Mouse (Mus musculus): ENCODE measurements at regions not wholly inside any gene's neighbourhood (a gene's known extent, or its start where the extent isn't known, plus 50 kb on each side); places are given as distances from the start of the nearest gene placed in this dataset.
A peak's percentile ranks its signal among the peaks of the same experiment; 100 is the strongest.

DNA sequence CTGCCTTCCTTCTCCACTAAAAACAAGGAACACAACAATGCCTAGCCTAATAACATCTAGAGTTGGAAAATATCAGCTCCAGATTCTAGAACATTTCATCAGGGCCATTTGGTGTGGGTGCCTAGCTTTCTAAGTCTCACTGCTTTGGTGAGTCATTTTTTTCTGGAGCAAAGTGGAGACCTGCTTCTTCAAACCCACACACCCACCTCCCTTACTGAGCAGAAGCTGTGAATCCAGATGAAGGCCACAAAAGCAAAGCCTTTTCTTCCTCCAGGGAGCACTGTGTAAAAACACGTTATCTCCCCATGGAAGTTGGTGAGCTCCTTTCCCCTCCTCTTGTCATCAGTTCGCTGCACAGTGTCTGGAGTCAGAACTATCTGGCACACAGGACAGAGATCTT, 294.1 kb downstream of the Mex3b start:
- peak in 1 of 2 experiments; percentile 45 for DNase-seq (ENCODE audit: low spot score in 2 of 2)

DNA sequence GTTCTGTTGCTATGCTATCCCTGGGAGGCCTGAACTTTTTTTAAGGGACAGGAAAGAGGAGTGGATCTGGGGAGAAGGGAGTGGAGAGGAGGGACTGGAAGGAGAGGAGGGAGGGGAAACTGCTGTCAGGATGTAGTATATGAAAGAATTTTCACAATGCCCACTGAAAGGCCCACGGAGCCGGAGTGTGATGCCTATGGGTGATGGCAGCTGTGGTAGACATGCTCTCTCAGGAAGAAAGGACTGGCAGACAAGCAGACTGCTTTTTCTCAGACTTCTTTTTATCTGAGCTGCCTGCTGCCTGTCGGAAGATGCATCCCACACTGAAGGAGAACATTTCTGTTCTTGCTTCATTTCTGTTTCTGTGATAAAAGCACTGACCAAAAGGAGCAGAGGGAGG, 295.7 kb downstream of the Mex3b start:
- DNase-seq (ENCODE audit: low spot score in 2 of 2), result peak in 1 of 2 experiments; percentile 14

DNA sequence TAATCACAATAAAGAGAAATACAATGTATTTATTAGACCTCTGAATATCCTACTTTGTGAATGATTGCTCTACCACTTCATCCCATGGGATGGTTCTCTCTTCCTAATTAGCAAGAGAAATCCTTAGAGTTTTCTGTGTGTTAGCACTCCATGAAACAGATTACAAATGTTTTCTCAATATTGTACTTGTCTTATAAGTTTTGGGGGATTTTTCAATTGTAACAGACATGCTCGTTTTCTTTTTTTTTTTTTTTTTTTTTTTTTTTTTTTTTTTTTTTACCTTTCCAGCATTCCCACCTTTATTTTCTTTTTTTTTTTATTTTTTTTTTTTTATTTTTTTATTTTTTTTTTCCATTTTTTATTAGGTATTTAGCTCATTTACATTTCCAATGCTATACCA, 312.3 kb downstream of the Mex3b start:
- no peak for DNase-seq (ENCODE audit: low spot score in 2 of 2)

- no peak for DNase-seq (ENCODE audit: low spot score in 2 of 2)
These were observed 319.2 kb downstream of the Mex3b start for GRCm38 (mm10) chr7:83186341-83186740.

GRCm38 (mm10) chr7:83195896-83196537, 328.9 kb downstream of the Mex3b start:
- DNase-seq (ENCODE audit: low spot score in 2 of 2), result no peak

GRCm38 (mm10) chr7:83197490-83197889, 330.4 kb downstream of the Mex3b start:
- no peak for DNase-seq (ENCODE audit: low spot score in 2 of 2)

DNA sequence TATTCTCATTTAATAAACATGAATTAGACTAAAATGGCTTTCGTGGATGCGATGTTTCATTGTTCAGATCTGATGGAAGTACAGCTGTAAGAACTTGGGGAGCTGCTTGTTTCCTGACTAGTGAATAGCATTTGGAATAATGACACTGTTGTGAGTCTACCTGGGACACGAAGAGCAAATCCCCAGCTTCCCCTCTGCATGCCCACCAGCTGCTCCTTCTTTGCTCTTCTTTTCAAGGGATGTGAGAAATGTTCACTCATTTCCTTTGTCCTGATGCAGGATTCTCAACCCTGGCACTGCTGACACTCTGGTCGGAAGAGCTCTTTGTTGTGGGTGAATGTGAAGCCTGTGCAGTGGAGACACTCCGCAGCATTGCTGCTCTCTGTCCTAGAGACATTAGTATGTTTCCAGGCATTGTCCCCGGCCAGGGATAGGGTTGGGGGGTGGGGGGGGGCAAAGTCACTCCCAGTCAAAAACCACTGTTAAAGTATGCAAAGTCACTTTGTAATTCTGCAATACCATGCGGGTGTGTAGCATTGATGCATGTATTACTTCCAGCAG, 334.1 kb downstream of the Mex3b start:
- DNase-seq (ENCODE audit: low spot score in 2 of 2), result no peak

- peak; percentile 28 to 62 for DNase-seq (ENCODE audit: low spot score in 2 of 2)
These were observed 334.8 kb downstream of the Mex3b start for GRCm38 (mm10) chr7:83201768-83202493.

DNA sequence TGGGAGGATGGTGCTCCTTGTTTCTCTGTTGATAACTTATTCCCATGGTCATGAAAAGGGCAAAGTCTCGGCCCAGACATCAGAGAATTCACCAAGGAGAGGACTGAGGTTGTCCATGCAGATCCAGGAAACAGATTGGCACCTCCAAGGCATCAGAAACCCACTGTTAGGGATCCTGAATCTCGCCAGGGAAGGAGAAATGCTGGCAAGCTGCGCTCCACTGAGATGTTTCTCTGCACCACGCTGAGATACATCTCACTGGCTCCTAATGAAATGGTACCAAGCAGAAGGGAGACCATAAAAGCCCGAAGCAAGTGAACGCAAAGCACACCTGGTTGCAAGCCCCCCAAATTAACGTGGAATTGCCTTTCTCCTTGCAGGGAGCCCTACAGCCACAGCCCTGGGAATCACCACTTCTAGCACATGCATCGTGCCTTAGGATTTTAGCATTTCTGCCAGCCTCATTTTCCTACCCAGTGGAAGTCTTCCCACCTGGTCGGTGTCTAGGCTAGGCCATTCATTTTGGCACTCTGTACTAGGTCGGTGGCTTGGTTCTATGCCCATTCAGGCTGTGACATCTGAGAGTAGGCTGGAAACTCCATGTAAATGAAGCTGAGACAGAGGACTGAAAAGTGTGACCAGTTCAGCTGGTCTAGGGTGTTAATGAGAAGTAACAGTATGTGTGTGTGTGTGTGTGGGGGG, 336.3 kb downstream of the Mex3b start:
- DNase-seq (ENCODE audit: low spot score in 2 of 2), result no peak

DNA sequence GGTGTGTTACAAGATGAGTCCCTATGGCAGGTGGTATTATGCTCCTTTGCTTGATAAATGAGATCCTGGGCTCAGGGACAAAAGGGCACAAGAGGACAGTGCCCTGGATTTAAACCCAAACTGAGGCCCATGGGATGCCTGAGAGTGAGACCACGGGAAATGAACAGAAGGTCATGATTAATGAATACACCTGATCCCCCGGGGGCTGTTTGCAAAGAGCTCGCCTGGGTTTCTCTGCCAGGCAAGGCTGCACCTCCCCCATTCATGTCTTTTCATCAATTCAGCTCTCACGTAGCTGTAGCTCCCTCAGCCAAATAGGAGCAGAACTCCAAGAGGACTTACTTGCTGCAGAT, 336.9 kb downstream of the Mex3b start:
- DNase-seq (ENCODE audit: low spot score in 2 of 2), result no peak

GRCm38 (mm10) chr7:83204701-83205100, 337.6 kb downstream of the Mex3b start:
- no peak for DNase-seq (ENCODE audit: low spot score in 2 of 2)

DNA sequence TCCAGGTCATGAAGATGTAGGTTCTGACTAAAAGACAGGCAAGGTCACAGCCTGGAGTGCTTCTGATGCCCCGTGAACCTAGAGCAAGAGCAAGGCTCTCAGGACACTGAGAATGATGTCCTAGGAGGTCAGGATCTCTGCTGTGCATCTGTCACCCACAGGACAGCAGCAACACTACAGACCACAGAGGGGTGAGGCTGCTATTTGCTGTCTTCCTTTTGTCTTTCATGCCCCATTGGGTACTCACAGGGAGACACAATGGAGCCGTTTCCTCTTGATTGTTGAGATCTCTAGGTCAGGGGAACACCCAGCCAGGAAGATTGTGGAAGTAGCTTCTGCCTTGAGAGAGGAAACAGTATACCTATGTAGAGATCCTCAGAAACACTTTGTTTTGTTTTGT, 339.9 kb downstream of the Mex3b start:
- DNase-seq (ENCODE audit: low spot score in 2 of 2), result no peak

DNA sequence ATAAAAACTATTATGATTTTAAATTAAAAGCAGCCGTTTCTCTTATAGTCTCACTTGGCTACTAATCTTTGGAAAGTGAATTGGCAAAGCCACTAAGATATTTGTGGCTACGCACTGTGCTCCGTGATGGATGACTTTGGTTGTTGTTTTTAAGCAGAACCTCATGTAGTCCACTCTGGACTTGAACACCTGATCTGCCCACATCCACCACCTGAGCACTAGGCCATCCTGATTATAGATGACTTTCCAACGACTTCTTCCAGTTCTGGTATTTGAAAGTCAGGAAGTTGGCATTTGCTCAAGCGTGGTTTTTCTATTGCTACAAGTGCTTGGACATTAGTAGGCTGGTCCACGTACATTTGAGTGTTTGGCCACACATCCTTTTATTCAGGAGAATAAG, 344.5 kb downstream of the Mex3b start:
- DNase-seq (ENCODE audit: low spot score in 2 of 2), result no peak

- no peak for DNase-seq (ENCODE audit: low spot score in 2 of 2)
These were observed 355.0 kb downstream of the Mex3b start for GRCm38 (mm10) chr7:83222029-83222722.

GRCm38 (mm10) chr7:83227262-83228108, 357.2 kb upstream of the Tmc3 start:
- DNase-seq (ENCODE audit: low spot score in 2 of 2), result no peak

DNA sequence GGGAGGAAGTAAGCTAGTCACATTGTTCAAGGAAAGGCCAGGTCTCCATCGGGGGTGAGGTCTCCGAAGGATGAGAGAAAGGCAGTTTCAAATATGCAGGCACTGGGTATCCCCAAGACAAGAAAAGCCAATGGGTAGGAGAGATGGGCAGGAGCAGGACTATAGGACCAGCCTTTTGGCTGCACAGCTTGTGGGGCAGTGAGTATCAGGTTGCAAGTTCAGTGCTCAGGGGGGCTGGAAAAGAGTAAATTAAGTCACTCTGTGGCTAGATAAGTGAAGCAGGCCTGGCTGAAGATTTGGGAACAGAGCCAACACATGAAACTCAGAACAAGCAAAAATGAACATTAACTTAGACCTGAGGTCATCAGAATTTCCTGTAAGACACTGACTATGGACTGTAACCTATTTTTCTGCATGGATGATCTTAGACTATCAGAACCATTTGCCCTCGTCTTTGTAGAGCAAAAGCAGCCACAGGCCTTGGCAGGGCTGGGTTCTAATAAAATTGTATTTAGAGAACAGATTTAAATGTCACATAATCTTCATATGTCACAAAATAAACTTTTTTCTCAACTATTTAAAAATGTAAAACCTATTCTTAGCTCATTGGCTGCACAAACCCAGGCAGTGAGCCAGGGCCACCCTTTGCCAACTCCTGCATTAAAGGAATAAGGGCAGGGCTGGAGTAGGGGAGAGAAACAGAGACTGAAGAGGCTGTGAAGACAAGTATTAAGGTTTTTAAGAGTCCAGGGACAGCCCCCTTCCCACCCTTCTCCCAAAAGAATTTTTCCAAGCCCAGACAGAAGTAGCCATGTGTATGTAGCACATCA, 354.0 kb upstream of the Tmc3 start:
- peak; percentile 11 to 13 for DNase-seq (ENCODE audit: low spot score in 2 of 2)

DNA sequence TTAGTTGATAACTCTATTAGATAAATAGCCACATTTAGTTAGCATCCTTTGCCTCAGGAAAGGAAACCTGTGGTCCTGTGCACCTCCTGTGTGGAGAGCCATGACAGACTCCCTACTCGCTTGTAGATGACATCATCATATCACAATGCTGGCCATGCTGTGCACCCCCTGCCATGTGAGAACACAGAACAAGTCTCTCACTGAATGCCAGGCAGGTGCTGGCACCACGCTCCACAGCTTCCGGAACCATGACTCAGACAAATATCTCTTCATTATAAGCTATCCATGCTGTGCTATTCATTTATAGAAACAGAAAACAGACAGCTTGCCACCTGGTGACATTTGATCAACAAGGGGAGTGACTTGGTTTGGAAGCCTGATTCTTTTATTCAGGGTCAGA, 349.1 kb upstream of the Tmc3 start:
- DNase-seq (ENCODE audit: low spot score in 2 of 2), result peak in 1 of 2 experiments; percentile 5

DNA sequence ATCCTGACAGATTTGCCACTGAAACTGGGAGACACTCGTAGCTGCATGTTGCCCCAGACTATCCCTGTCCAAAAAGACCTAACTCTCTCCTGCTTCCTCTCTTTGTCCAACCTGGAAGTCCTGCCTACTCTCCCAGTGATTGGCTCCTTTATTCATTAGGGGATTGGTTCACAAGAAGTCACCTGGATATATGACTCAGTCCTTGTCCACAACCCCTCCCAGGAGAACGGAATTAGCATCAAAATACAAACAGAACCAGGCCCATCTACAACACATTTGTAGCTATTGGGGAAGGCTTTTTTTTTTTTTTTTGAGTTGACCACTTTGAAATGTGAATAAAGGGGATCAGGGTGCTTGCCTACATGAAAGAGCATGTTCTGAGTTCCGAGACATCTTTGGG, 347.4 kb upstream of the Tmc3 start:
- no peak for DNase-seq (ENCODE audit: low spot score in 2 of 2)

GRCm38 (mm10) chr7:83238091-83238490, 346.6 kb upstream of the Tmc3 start:
- no peak for DNase-seq (ENCODE audit: low spot score in 2 of 2)

DNA sequence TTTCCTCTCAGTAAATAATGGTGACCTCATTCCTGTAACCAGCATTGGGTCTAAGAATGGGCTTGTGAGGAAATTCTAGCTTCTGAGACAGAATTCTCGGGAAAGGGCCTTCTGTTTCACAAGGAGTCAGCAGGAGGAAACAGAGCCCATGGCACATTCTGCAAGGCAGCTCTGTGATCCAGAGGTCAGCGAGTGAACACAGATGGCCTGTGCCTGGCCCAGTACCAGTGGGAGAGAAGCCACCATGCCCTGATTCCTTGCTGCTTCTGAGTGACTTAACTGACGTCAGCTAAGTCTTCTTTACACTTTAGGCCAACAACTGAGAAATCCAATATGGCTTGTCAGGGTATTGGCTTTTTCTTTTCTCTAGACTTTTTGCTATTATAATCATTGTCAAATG, 342.5 kb upstream of the Tmc3 start:
- no peak for DNase-seq (ENCODE audit: low spot score in 2 of 2)
